Mouse (Mus musculus) intestine, embryonic 15.5 days (tissue): ENCODE results near the gene Krt9. TPM values are rescaled to one million over a fixed set of nuclear protein-coding genes. Genes with fewer than 3 reads are reported as not detected.
A peak's percentile ranks its signal among the peaks of the same experiment; 100 is the strongest.

ENCODE experiments used
- ATAC-seq: fragments of 200-750 bp; cut with Nextera tagmentation; 2 replicates; pipeline ENCODE4 v1.8.0; 2017; ENCODE audit warnings: moderate TSS enrichment, moderate library complexity
- H3K27ac ChIP-seq: fragments of 300-500 bp; sonication (generic); 2 replicates; pipeline ENCODE4 v1.5.1; 2015; ENCODE audit warnings: mild to moderate bottlenecking, inconsistent platforms
- H3K27me3 ChIP-seq: fragments of 300-500 bp; sonication (generic); replicated peaks from 2 replicates; pipeline ENCODE4 v1.6.1; 2015; ENCODE audit warnings: inconsistent platforms
- H3K36me3 ChIP-seq: fragments of 300-500 bp; sonication (generic); 2 replicates; pipeline ENCODE4 v1.6.1; 2015; ENCODE audit warnings: inconsistent platforms
- H3K4me1 ChIP-seq: fragments of 300-500 bp; sonication (generic); replicated peaks from 2 replicates; pipeline ENCODE4 v1.6.1; 2015; ENCODE audit warnings: inconsistent platforms
- H3K4me2 ChIP-seq: fragments of 300-500 bp; sonication (generic); replicated peaks from 2 replicates; pipeline ENCODE4 v1.6.1; 2015; ENCODE audit warnings: mild to moderate bottlenecking, inconsistent platforms
- H3K4me3 ChIP-seq: fragments of 300-500 bp; sonication (generic); replicated peaks from 2 replicates; pipeline ENCODE4 v1.5.1; 2015; ENCODE audit warnings: inconsistent platforms
- H3K9ac ChIP-seq: fragments of 300-500 bp; sonication (generic); 2 replicates; pipeline ENCODE4 v1.6.1; 2015; ENCODE audit warnings: inconsistent platforms
- H3K9me3 ChIP-seq: fragments of 300-500 bp; sonication (generic); 2 replicates; pipeline ENCODE4 v1.6.1; 2016; ENCODE audit warnings: inconsistent platforms
- WGBS: fragments of 180-500 bp; shearing (Covaris S2); methylation state at CpG from one replicate; pipeline ENCODE4 v1.1.7; 2015; 5-methylcytosine and 5-hydroxymethylcytosine counted together
- polyA plus RNA-seq: library from polyadenylated mRNA; unstranded; fragments of >200 nt; fragmentation: Nextera tagmentation; extraction: Ambion mirVana; gene quantifications from 2 replicates; pipeline ENCODE4 v1.2.1, GENCODE M21; 2015

Krt9 gene
- polyA plus RNA-seq, 1 experiment from 2014 or later = not detected

- Histone ChIP-seq H3K4me3 (no peak overlapping the region), H3K9ac (no peak overlapping the region), H3K9me3 (no peaks in the 10 kb centered on the region), H3K27me3 (no peaks in the 10 kb centered on the region), H3K27ac (no peak overlapping the region), H3K36me3 (no peaks in the 10 kb centered on the region), H3K4me2 (no peak overlapping the region), H3K4me1 (no peaks in the 10 kb centered on the region)
- 45% methylated on average over 3 of the region's 3 CpGs for WGBS
- no peak for ATAC-seq
Measured at GRCm38 (mm10) chr11:100179260-100179659, 13.8 kb downstream of the Krt9 start.

- Histone ChIP-seq H3K4me2 (no peak overlapping the region), H3K9me3 (no peaks in the 10 kb centered on the region), H3K27ac (no peak overlapping the region), H3K4me3 (no peak overlapping the region), H3K36me3 (no peaks in the 10 kb centered on the region), H3K9ac (no peak overlapping the region), H3K27me3 (no peaks in the 10 kb centered on the region), H3K4me1 (no peaks in the 10 kb centered on the region)
- 75% methylated on average over 5 of the region's 5 CpGs for WGBS
- no peak for ATAC-seq
Measured at GRCm38 (mm10) chr11:100178307-100178706, 14.7 kb downstream of the Krt9 start.

GRCm38 (mm10) chr11:100176791-100177190 is 16.3 kb downstream of the Krt9 start:
- no peak for ATAC-seq
- WGBS = 46% methylated on average over 9 of the region's 9 CpGs
- Histone ChIP-seq H3K9ac (no peak overlapping the region), H3K4me3 (no peak overlapping the region), H3K4me1 (no peaks in the 10 kb centered on the region), H3K27me3 (no peaks in the 10 kb centered on the region), H3K27ac (no peak overlapping the region), H3K36me3 (no peaks in the 10 kb centered on the region), H3K9me3 (no peaks in the 10 kb centered on the region), H3K4me2 (no peak overlapping the region)

GRCm38 (mm10) chr11:100168765-100169762 is 24.0 kb downstream of the Krt9 start:
- no peaks in the 10 kb centered on the region for H3K27me3 ChIP-seq
- ATAC-seq = peak; percentile 54

GRCm38 (mm10) chr11:100168071-100168470 is 25.0 kb downstream of the Krt9 start:
- Histone ChIP-seq H3K9ac (no peak overlapping the region), H3K4me2 (peak overlapping the region; percentile 45), H3K36me3 (no peaks in the 10 kb centered on the region), H3K4me3 (no peak overlapping the region), H3K4me1 (peaks cover 14% of the 10 kb centered on the region), H3K9me3 (no peaks in the 10 kb centered on the region), H3K27me3 (no peaks in the 10 kb centered on the region), H3K27ac (peak overlapping the region; percentile 78)
- WGBS = 40% methylated on average over 8 of the region's 8 CpGs
- ATAC-seq = peak; percentile 78

More at GRCm38 (mm10) chr11:100168765-100169762, 24.0 kb downstream of the Krt9 start:
- Histone ChIP-seq H3K4me3 (no peak overlapping the region), H3K4me1 (peaks cover 14% of the 10 kb centered on the region), H3K36me3 (no peaks in the 10 kb centered on the region), H3K4me2 (peak overlapping the region; percentile 45), H3K9me3 (no peaks in the 10 kb centered on the region), H3K9ac (no peak overlapping the region), H3K27ac (peak overlapping the region; percentile 78)
- 22% methylated on average over 14 of the region's 14 CpGs for WGBS

- Histone ChIP-seq H3K9me3 (no peaks in the 10 kb centered on the region), H3K27ac (peak overlapping the region; percentile 77), H3K36me3 (no peaks in the 10 kb centered on the region), H3K4me3 (no peak overlapping the region), H3K4me2 (peak overlapping the region; percentile 37; the same call in 1 of the 2 replicates), H3K27me3 (no peaks in the 10 kb centered on the region), H3K4me1 (peaks cover 16% of the 10 kb centered on the region), H3K9ac (no peak overlapping the region)
- WGBS = 27% methylated on average over 7 of the region's 7 CpGs
- peak; percentile 58 for ATAC-seq
Measured at GRCm38 (mm10) chr11:100164392-100164791, 28.7 kb downstream of the Krt9 start.

- Histone ChIP-seq H3K9ac (no peak overlapping the region), H3K27ac (peak overlapping the region; percentile 63), H3K36me3 (no peaks in the 10 kb centered on the region), H3K4me2 (no peak overlapping the region; the same call in 1 of the 2 replicates), H3K27me3 (no peaks in the 10 kb centered on the region), H3K9me3 (no peaks in the 10 kb centered on the region), H3K4me1 (peaks cover 22% of the 10 kb centered on the region), H3K4me3 (no peak overlapping the region)
- peak; percentile 63 for ATAC-seq
- 42% methylated on average over 6 of the region's 6 CpGs for WGBS
Measured at GRCm38 (mm10) chr11:100157908-100158477, 35.1 kb downstream of the Krt9 start.

DNA sequence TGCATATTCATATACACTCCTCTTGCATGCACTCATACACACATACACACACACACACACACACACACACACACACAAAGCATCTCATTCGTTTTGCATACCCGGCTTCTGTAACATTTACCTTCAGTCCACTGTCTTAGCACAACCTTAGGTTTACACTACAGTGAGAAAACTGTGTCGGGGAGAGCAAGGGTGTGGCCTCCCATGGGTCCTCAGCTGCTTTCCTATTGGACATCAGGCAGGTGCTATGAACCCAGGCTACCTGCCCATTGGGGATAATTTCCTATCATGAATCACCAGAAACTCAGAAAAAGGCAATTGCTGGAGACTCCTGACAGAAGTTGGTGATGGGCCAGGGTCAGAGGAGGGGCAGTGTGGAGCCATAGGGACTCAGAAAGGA is 35.7 kb downstream of the Krt9 start:
- no peaks in the 10 kb centered on the region for H3K9me3 ChIP-seq
- no peak overlapping the region for H3K4me3 ChIP-seq
- no peak overlapping the region; the same call in 1 of the 2 replicates for H3K4me2 ChIP-seq
- H3K36me3 ChIP-seq = no peaks in the 10 kb centered on the region
- no peaks in the 10 kb centered on the region for H3K27me3 ChIP-seq
- H3K27ac ChIP-seq = peak overlapping the region; percentile 63
- ATAC-seq = no peak
- H3K9ac ChIP-seq = no peak overlapping the region
- peaks cover 26% of the 10 kb centered on the region for H3K4me1 ChIP-seq
- 63% methylated on average over 3 of the region's 3 CpGs for WGBS

- H3K27ac ChIP-seq = peak overlapping the region; percentile 63
- H3K27me3 ChIP-seq = no peaks in the 10 kb centered on the region
- no peak overlapping the region for H3K4me3 ChIP-seq
- peak overlapping the region; percentile 18 for H3K4me2 ChIP-seq
- peaks cover 28% of the 10 kb centered on the region for H3K4me1 ChIP-seq
- H3K9ac ChIP-seq = peak overlapping the region; percentile 9; the same call in 1 of the 2 replicates
- H3K36me3 ChIP-seq = no peaks in the 10 kb centered on the region
- 54% methylated on average over 8 of the region's 8 CpGs for WGBS
- H3K9me3 ChIP-seq = no peaks in the 10 kb centered on the region
- ATAC-seq = peak; percentile 16
Measured at GRCm38 (mm10) chr11:100155497-100156255, 37.4 kb downstream of the Krt9 start.

DNA sequence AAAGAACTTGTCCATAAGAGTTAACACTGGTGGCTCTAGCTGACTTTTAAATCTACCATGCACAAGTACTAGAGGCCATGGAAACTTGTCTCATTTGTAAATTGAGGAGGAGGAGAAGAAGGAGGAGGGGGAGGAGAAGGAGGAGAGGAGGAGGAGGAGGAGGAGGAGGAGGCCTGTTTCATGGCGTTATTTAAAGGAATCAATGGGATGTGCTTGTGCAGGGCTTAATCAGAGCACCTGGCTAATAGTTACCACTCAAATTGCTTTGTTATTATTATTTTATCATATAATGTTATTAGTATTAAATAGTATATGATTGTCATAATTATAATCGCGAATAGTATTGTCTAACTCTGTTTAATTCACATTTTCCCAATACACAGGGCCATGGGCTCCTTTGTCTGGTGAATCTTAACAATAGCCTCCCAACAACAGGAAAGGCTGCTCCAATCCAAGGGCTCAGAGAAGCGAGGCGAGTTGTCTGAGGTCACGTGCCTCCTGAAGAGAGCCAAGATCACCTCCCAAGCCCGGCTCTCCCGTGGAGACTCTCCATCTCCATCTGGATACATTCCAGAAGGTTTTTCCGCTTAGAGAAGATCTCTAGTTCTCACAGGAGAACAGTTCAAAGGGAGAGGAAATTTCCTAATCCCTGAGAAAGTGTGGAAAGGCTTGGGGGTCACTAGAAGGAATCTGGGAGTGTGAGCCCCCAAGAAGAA is 44.3 kb downstream of the Krt9 start, which contains the start of gene Krt19:
Krt19 (minus strand) TSS at position 51 of the 716 bp plus-strand sequence.
- no peaks in the 10 kb centered on the region for H3K36me3 ChIP-seq
- no peak within 1 kb of the TSS for H3K9ac ChIP-seq

DNA sequence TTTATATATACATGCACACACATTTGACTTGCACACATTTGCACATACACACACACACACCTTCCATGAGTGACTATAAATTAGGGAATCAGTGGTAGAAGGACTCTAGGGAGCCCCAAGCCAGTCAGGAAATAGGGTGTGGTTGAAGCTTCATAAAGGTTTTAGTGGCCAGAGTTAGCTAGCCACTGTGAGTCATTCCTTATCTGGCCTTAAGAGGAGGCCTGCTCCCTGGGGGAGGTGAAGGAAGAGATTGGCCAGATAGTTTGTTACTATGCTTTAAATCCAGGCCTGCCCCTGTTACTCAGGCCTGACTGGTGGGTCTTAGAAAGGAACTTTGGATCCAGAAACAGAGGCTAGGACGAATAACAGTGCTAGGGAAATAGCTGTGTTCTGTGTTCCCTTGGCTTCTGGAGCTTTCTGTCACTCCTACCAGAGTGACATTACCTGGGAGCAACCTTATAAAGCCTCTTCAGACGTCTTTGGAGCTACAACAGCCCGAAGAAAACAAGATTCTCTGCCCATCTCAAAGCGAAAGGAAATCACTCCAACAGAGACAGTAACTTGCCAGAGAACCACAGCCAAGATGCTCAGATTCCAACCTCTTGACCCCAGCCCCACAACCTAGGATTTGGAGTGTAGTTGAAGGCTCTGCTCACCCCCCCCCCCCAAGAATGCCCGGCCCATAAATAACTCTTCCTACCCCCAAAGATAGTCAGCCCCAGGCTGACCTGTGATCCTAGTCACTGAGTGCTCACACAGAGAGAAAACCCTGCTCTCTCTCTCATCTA is 45.3 kb downstream of the Krt9 start:
- peak; percentile 24; the same call in 1 of the 2 replicates for ATAC-seq
- no peaks in the 10 kb centered on the region for H3K36me3 ChIP-seq
- H3K9ac ChIP-seq = no peak overlapping the region
- peaks cover 11% of the 10 kb centered on the region for H3K27me3 ChIP-seq
- WGBS = 41% methylated on average over 5 of the region's 5 CpGs
- no peak overlapping the region for H3K4me3 ChIP-seq
- H3K4me1 ChIP-seq = peaks cover 38% of the 10 kb centered on the region
- peak overlapping the region; percentile 61 for H3K27ac ChIP-seq
- peak overlapping the region; percentile 17; the same call in 1 of the 2 replicates for H3K4me2 ChIP-seq
- no peaks in the 10 kb centered on the region for H3K9me3 ChIP-seq

More for the DNA sequence above, 44.3 kb downstream of the Krt9 start, which contains the start of gene Krt19:
- Histone ChIP-seq H3K4me3 (no peak within 1 kb of the TSS), H3K27ac (peak within 1 kb of the TSS; percentile 61), H3K9me3 (no peaks in the 10 kb centered on the region), H3K27me3 (peaks cover 11% of the 10 kb centered on the region), H3K4me1 (peaks cover 38% of the 10 kb centered on the region), H3K4me2 (peak within 1 kb of the TSS; percentile 17; the same call in 1 of the 2 replicates)
- 50% methylated on average over 9 of the region's 9 CpGs for WGBS
- ATAC-seq = no peak
